Mouse (Mus musculus) hindbrain, embryonic 14.5 days (tissue): ENCODE data around the gene Sirpa. TPM values are rescaled to one million over a fixed set of nuclear protein-coding genes. Genes with fewer than 3 reads are reported as not detected.
A peak's percentile ranks its signal among the peaks of the same experiment; 100 is the strongest.

Experiments used
- ATAC-seq: fragments of 200-750 bp; cut with Nextera tagmentation; 2 replicates; pipeline ENCODE4 v1.8.0; 2017; ENCODE audit warnings: moderate number of reproducible peaks, mild to moderate bottlenecking, moderate TSS enrichment, moderate library complexity; ENCODE audit not compliant: low FRiP score
- DNase-seq: peaks from one replicate; pipeline ENCODE4 v3.0.0-alpha.2; 2015; ENCODE audit warnings: low spot score
- H3K27ac ChIP-seq: fragments of 300-500 bp; sonication (generic); 2 replicates; pipeline ENCODE4 v1.5.1; 2014; ENCODE audit warnings: mild to moderate bottlenecking, moderate library complexity
- H3K27me3 ChIP-seq: fragments of 300-500 bp; sonication (generic); 2 replicates; pipeline ENCODE4 v1.6.1; 2014; ENCODE audit warnings: mild to moderate bottlenecking, low read length, mixed read lengths; ENCODE audit not compliant: control insufficient read depth, insufficient read depth
- H3K36me3 ChIP-seq: fragments of 300-500 bp; sonication (generic); replicated peaks from 2 replicates; pipeline ENCODE4 v1.6.1; 2014; ENCODE audit not compliant: control insufficient read depth, insufficient read depth
- H3K4me1 ChIP-seq: fragments of 300-500 bp; sonication (generic); replicated peaks from 2 replicates; pipeline ENCODE4 v1.6.1; 2014; ENCODE audit warnings: antibody characterized with exemption, low read length, mixed read lengths; ENCODE audit not compliant: control insufficient read depth, insufficient read depth
- H3K4me2 ChIP-seq: fragments of 300-500 bp; sonication (generic); replicated peaks from 2 replicates; pipeline ENCODE4 v1.6.1; 2014; ENCODE audit warnings: mild to moderate bottlenecking, moderate library complexity
- H3K4me3 ChIP-seq: fragments of 300-500 bp; sonication (generic); replicated peaks from 2 replicates; pipeline ENCODE4 v1.5.1; 2014; ENCODE audit warnings: mild to moderate bottlenecking, low read length
- H3K9ac ChIP-seq: fragments of 300-500 bp; sonication (generic); 2 replicates; pipeline ENCODE4 v1.6.1; 2014
- H3K9me3 ChIP-seq: fragments of 300-500 bp; sonication (generic); 2 replicates; pipeline ENCODE4 v1.6.1; 2016; ENCODE audit warnings: low read length; ENCODE audit not compliant: control insufficient read depth
- WGBS: fragments of 180-500 bp; shearing (Covaris S2); extraction: QIAGEN DNeasy Blood & Tissue Kit; methylation state at CpG from one replicate; pipeline ENCODE4 v1.1.7; 2014; 5-methylcytosine and 5-hydroxymethylcytosine counted together
- polyA plus RNA-seq: library from polyadenylated mRNA; unstranded; fragments of >200 nt; fragmentation: Nextera tagmentation; extraction: Ambion mirVana; gene quantifications from 2 replicates; pipeline ENCODE4 v1.2.1, GENCODE M21; 2014

Sirpa gene
- polyA plus RNA-seq, 1 experiment from 2014 or later = 38.6 TPM

DNA sequence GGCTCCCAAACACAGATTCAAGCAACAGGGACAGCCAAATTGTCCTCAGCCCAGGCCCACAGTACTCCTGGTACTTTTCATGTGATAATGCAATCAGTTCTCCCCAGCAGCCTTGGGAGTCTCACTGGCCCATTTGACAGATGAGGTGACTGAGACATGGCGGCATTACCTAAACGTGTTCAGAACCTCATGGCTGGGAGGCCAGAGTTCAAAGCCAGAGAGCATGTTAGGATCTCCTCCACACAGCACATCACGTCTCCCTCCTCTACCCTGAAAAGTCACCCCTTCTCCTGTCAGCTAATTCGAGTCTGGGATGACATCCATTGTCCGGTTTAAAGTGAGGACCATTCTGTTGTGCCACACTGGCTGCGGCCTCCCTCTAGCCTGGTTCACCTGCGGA lies 27.5 kb downstream of the Sirpa start:
- H3K9me3 ChIP-seq = no peaks in the 10 kb centered on the region
- peaks cover 3% of the 10 kb centered on the region; the same call in 1 of the 2 replicates for H3K36me3 ChIP-seq
- H3K4me1 ChIP-seq = no peaks in the 10 kb centered on the region
- no peak overlapping the region for H3K4me3 ChIP-seq
- no peak for ATAC-seq
- WGBS = 86% methylated on average over 7 of the region's 7 CpGs
- no peaks in the 10 kb centered on the region for H3K27me3 ChIP-seq
- H3K27ac ChIP-seq = no peak overlapping the region
- DNase-seq = no peak
- no peak overlapping the region for H3K9ac ChIP-seq
- no peak overlapping the region for H3K4me2 ChIP-seq

DNA sequence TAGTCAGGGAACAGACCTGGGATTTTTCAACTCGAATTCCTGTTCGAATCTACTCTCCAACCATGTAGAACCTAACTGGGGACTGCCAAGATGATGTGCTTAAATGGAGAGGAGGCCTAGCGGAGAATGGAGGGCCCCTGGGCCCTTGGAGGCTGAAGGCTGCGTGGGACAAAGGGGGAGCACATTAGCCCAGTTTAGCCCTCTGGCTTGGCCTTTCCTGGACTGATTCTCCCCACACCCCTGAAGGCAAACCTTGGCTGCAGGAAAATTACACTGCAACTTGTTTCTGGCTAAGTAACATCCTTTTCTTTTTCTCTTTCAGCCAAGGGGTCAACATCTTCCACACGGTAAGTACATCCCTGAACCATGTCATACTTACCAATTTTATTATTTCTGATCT lies 28.2 kb downstream of the Sirpa start:
- WGBS = 93% methylated on average over 5 of the region's 5 CpGs
- no peaks in the 10 kb centered on the region for H3K9me3 ChIP-seq
- no peaks in the 10 kb centered on the region for H3K27me3 ChIP-seq
- no peak overlapping the region for H3K27ac ChIP-seq
- DNase-seq (no peak), ATAC-seq (no peak)
- no peak overlapping the region for H3K4me3 ChIP-seq
- no peak overlapping the region for H3K9ac ChIP-seq
- H3K4me1 ChIP-seq = no peaks in the 10 kb centered on the region
- H3K36me3 ChIP-seq = no peaks in the 10 kb centered on the region
- H3K4me2 ChIP-seq = no peak overlapping the region

DNA sequence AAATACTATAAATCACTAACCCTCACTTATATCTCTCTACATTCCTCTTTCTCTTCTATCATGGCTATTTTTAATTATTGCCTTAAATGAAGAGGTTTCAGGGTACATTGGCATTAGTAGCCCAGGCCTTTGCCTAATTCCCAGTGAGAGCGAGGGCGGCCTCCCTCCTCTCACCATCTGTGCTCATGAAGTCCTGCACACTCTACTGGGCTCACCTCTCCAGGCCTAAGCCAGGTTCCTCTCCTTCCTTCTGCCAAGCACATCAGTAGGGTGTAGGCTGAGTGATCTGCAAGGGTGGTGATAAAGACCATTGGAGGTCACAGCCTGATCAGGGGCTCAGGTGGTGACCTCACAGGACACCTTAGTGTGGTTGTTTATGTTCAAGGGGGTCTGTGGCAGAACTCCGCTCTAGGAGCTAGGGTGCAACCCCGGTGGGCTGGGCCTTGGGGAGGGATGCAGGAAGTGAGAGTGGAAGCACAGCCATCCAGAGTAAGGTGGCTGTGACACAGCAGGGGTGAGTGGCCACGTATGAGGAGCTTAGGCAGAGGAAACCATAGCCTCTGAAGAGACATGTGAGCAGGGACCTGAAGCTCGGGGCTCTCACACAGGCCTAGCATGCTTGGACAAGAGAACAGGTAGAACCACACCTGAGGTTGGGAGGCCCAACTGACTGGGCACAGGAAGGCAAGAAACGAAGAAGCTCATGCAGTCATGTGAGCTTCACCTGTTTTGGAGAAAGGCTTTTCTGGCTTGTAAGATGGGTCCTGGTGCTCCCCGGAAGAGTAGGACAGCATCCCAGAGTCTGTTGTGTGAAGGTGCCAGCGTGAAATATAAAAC lies 29.2 kb downstream of the Sirpa start:
- no peak overlapping the region for H3K4me3 ChIP-seq
- no peaks in the 10 kb centered on the region for H3K36me3 ChIP-seq
- no peaks in the 10 kb centered on the region for H3K27me3 ChIP-seq
- H3K9ac ChIP-seq = no peak overlapping the region
- 92% methylated on average over 9 of the region's 9 CpGs for WGBS
- ATAC-seq (no peak), DNase-seq (no peak)
- no peaks in the 10 kb centered on the region for H3K4me1 ChIP-seq
- no peak overlapping the region for H3K27ac ChIP-seq
- H3K9me3 ChIP-seq = no peaks in the 10 kb centered on the region
- no peak overlapping the region for H3K4me2 ChIP-seq

DNA sequence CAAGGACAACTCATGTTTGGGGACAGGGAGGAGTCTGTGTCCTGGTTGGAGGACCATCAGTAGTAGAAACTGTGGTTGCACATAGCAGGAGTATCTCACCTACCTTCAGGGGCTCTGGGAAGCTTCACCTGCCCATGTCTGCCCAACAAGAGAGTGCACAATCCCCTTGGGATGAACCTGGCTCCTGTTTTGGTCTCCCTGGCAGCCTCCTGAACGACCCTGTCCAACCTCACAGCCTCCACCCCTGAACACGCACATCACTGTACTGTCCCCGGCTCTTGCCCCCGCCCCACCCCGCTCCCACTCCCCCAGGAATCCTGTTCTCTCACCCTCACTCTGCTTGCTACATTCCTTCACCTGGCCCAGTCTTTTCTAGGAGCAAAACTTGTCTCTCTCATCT lies 30.3 kb downstream of the Sirpa start:
- 88% methylated on average over 5 of the region's 5 CpGs for WGBS
- no peaks in the 10 kb centered on the region for H3K4me1 ChIP-seq
- no peak overlapping the region for H3K27ac ChIP-seq
- DNase-seq (no peak), ATAC-seq (no peak)
- H3K4me2 ChIP-seq = no peak overlapping the region
- no peaks in the 10 kb centered on the region for H3K9me3 ChIP-seq
- H3K27me3 ChIP-seq = no peaks in the 10 kb centered on the region
- H3K36me3 ChIP-seq = no peaks in the 10 kb centered on the region
- no peak overlapping the region for H3K9ac ChIP-seq
- no peak overlapping the region for H3K4me3 ChIP-seq

DNA sequence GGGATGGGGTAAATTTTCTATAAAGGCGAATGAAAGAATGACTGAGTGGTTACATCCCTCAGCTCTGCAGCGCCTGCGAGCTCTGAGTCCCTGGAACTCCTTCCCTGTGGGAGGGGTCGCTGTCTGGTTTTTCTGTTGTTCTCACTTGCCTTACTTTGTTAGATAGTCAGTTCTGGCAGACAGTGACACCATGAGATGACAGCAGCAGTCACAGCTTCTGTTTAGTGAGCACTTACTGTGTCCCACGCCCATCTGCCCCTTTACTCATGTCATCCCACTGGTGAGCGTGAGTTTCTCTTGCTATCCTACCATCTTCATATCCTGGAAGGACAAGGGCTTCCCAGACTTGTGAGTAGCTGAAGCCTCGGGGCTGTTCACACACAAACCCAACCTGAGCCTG lies 31.1 kb downstream of the Sirpa start:
- Histone ChIP-seq H3K4me1 (no peaks in the 10 kb centered on the region), H3K9me3 (no peaks in the 10 kb centered on the region), H3K27me3 (no peaks in the 10 kb centered on the region), H3K36me3 (no peaks in the 10 kb centered on the region), H3K9ac (no peak overlapping the region), H3K27ac (no peak overlapping the region), H3K4me2 (no peak overlapping the region), H3K4me3 (no peak overlapping the region)
- 90% methylated on average over 7 of the region's 7 CpGs for WGBS
- DNase-seq (no peak), ATAC-seq (no peak)

DNA sequence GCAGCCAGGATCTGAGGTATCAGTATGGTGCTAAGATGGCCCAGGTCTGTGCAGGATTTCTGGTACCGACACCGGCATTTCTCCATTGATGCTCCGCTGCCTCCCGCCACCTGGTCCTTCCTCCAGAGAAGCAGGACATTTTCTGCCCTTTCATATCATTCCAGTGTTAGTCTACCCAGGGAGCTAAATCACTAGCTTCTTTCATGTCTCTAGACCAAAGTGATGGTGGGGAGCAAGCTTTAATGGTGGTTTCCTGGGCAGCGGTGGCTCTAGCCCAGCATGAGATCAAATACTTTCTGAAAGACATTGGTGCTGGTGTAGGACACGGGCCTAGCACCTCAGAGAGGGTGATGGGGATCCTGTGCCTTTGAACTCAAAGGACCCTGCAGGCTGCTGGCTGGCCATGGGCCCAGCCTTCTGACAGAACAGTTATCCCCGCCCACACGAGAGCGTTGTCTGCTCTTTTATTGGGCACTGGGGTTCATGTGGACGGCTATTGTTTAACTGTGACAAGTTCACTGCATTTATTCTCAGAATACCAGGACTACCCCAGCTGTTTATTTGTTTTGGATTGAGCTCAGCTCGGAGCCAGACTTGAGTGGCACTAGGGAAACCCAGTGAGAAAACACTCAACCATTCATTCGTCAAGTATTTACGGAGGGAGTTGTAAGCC lies 31.7 kb downstream of the Sirpa start:
- 47% methylated on average over 13 of the region's 13 CpGs for WGBS
- H3K27me3 ChIP-seq = no peaks in the 10 kb centered on the region
- DNase-seq (no peak), ATAC-seq (peak; percentile 46; the same call in 1 of the 2 replicates)
- H3K4me2 ChIP-seq = no peak overlapping the region
- no peak overlapping the region for H3K27ac ChIP-seq
- H3K4me3 ChIP-seq = no peak overlapping the region
- no peaks in the 10 kb centered on the region for H3K4me1 ChIP-seq
- no peak overlapping the region for H3K9ac ChIP-seq
- no peaks in the 10 kb centered on the region for H3K36me3 ChIP-seq
- no peaks in the 10 kb centered on the region for H3K9me3 ChIP-seq

DNA sequence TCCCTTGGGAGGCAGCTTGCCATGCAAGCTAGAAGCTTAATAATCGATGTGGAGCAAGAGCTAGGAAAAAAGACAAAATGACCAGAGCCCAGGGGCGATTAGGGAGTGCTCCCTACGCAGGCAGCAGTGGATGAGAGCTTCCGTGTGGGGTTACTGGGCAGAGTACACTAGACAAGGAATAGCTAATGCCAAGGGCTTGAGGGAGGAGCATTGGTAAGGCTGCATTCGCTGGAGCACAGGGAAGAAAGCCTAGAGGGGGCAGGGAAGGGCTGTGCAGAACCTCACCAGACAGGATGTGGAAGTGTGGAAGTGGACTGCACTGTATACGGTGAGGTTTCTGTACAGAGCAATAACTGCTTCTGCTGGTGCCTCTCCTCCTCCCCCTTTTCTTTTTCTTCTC lies 32.3 kb downstream of the Sirpa start:
- WGBS = 51% methylated on average over 6 of the region's 6 CpGs
- Histone ChIP-seq H3K36me3 (peaks cover 2% of the 10 kb centered on the region), H3K4me2 (no peak overlapping the region), H3K9ac (no peak overlapping the region), H3K4me3 (no peak overlapping the region), H3K9me3 (no peaks in the 10 kb centered on the region), H3K27me3 (no peaks in the 10 kb centered on the region), H3K27ac (no peak overlapping the region), H3K4me1 (no peaks in the 10 kb centered on the region)
- DNase-seq (no peak), ATAC-seq (no peak)

DNA sequence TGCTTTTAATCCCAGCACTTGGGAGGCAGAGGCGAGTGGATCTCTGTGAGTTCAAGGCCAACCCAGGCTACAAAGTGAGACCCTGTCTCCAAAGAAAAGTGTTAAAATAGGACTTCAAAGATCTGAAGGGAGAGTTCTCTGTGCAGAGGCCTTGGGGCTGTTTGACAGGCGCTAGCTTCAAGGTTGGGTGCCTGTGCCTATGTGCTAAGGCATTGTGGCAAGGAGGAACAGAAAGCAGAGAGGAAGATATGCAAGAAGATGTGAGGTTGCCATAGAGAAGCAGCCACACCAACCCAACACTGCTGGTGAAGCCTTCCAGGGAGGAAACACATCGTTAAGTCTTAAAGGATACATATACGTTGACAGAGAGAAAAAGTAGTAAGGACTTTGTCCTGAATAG lies 33.2 kb downstream of the Sirpa start:
- H3K27me3 ChIP-seq = no peaks in the 10 kb centered on the region
- DNase-seq (no peak), ATAC-seq (no peak)
- H3K9me3 ChIP-seq = no peaks in the 10 kb centered on the region
- no peaks in the 10 kb centered on the region for H3K4me1 ChIP-seq
- H3K4me3 ChIP-seq = no peak overlapping the region
- H3K27ac ChIP-seq = no peak overlapping the region
- H3K36me3 ChIP-seq = peaks cover 9% of the 10 kb centered on the region
- H3K9ac ChIP-seq = no peak overlapping the region
- no peak overlapping the region for H3K4me2 ChIP-seq
- 89% methylated on average over 4 of the region's 4 CpGs for WGBS

DNA sequence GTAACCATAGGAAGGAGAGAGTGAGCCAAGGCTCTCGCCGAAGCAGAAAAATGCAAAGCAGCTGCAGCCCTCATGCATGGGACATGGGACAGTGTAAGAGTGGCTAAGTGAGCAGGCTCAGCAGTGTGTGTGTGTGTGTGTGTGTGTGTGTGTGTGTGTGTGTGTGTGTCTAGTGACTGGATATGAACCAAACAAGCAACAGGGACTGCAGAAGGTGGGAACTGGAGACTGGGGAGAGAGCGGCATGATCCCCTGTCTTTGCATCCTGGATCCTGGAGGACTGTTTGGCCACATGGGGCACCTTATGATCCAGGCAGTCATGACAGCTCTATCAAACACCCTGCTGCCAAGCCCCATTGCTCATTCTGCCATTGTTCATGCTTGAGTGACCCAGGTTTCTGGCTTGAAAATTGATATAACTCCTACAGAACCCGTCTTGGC lies 34.0 kb downstream of the Sirpa start:
- DNase-seq = no peak

More for the DNA sequence above, 34.0 kb downstream of the Sirpa start:
- Histone ChIP-seq H3K27me3 (no peaks in the 10 kb centered on the region), H3K4me3 (no peak overlapping the region), H3K9me3 (no peaks in the 10 kb centered on the region), H3K27ac (peak overlapping the region; percentile 20; the same call in 1 of the 2 replicates), H3K9ac (no peak overlapping the region), H3K36me3 (peaks cover 13% of the 10 kb centered on the region), H3K4me2 (no peak overlapping the region), H3K4me1 (no peaks in the 10 kb centered on the region)
- ATAC-seq = no peak
- WGBS = 77% methylated on average over 4 of the region's 4 CpGs
